Mouse (Mus musculus) megakaryocyte, embryonic 14.5 days (primary cell): ENCODE measurements around the gene S100a2.

ENCODE experiments used
- FLI1 ChIP-seq: IDR thresholded peaks from 2 replicates; pipeline ENCODE4 v1.6.1; 2012; ENCODE audit warnings: low read length, inconsistent platforms, mixed read lengths
- GATA1 ChIP-seq: IDR thresholded peaks from 3 replicates; pipeline ENCODE4 v1.6.1; 2012; ENCODE audit warnings: mixed read lengths, low read length, inconsistent platforms, borderline replicate concordance

GRCm38 (mm10) chr3:90585595-90585994 is 4.5 kb upstream of the S100a2 start:
- TF ChIP-seq GATA1 (no peak), FLI1 (no peak)
